Mouse (Mus musculus) forebrain, postnatal 0 days (tissue): ENCODE data around the gene Psmb8. TPM values are rescaled to one million over a fixed set of nuclear protein-coding genes. Genes with fewer than 3 reads are reported as not detected.
A peak's percentile ranks its signal among the peaks of the same experiment; 100 is the strongest.

ENCODE experiments used
- ATAC-seq: fragments of 200-750 bp; cut with Nextera tagmentation; 2 replicates; pipeline ENCODE4 v1.8.0; 2017; ENCODE audit warnings: mild to moderate bottlenecking, moderate library complexity
- DNase-seq: peaks from one replicate; pipeline ENCODE4 v3.0.0-alpha.2; 2015
- H3K27ac ChIP-seq: fragments of 300-500 bp; sonication (generic); 2 replicates; pipeline ENCODE4 v1.5.1; 2014; ENCODE audit warnings: low read depth, mild to moderate bottlenecking, antibody characterized with exemption, low read length, moderate library complexity, mixed read lengths
- H3K27me3 ChIP-seq: fragments of 300-500 bp; sonication (generic); 2 replicates; pipeline ENCODE4 v1.6.1; 2014; ENCODE audit warnings: mild to moderate bottlenecking, low read length, mixed read lengths; ENCODE audit not compliant: insufficient read depth
- H3K36me3 ChIP-seq: fragments of 300-500 bp; sonication (generic); 2 replicates; pipeline ENCODE4 v1.6.1; 2014; ENCODE audit warnings: mild to moderate bottlenecking, moderate library complexity; ENCODE audit not compliant: insufficient read depth
- H3K4me1 ChIP-seq: fragments of 300-500 bp; sonication (generic); 2 replicates; pipeline ENCODE4 v1.6.1; 2014; ENCODE audit warnings: antibody characterized with exemption; ENCODE audit not compliant: insufficient read depth
- H3K4me2 ChIP-seq: fragments of 300-500 bp; sonication (generic); 2 replicates; pipeline ENCODE4 v1.6.1; 2014; ENCODE audit warnings: low read depth, mild to moderate bottlenecking, moderate library complexity
- H3K4me3 ChIP-seq: fragments of 300-500 bp; sonication (generic); 2 replicates; pipeline ENCODE4 v1.5.1; 2014; ENCODE audit warnings: low read depth, low read length, mixed read lengths
- H3K9ac ChIP-seq: fragments of 300-500 bp; sonication (generic); 2 replicates; pipeline ENCODE4 v1.6.1; 2014; ENCODE audit warnings: mild to moderate bottlenecking
- H3K9me3 ChIP-seq: fragments of 300-500 bp; sonication (generic); 2 replicates; pipeline ENCODE4 v1.6.1; 2016; ENCODE audit warnings: low read length
- CTCF ChIP-seq: sonication (generic); IDR thresholded peaks from 2 replicates; pipeline ENCODE4 v1.5.1; 2016; ENCODE audit warnings: antibody characterized with exemption, control low read depth, low read depth
- WGBS: fragments of 180-500 bp; shearing (Covaris S2); extraction: QIAGEN DNeasy Blood & Tissue Kit; methylation state at CpG from one replicate; pipeline ENCODE4 v1.1.7; 2014; 5-methylcytosine and 5-hydroxymethylcytosine counted together
- polyA plus RNA-seq: library from polyadenylated mRNA; unstranded; fragments of >200 nt; fragmentation: Nextera tagmentation; extraction: Ambion mirVana; gene quantifications from 2 replicates; pipeline ENCODE4 v1.2.1, GENCODE M21; 2015
- total RNA-seq: library from RNA; depleted of rRNA; stranded (reverse); fragments of >200 nt; gene quantifications from 2 replicates; pipeline ENCODE4 v1.2.3, GENCODE M21; 2014

The Psmb8 gene
- total and polyA plus RNA-seq, 2 experiments from 2014 or later: 2.9 to 4.8 TPM

DNA sequence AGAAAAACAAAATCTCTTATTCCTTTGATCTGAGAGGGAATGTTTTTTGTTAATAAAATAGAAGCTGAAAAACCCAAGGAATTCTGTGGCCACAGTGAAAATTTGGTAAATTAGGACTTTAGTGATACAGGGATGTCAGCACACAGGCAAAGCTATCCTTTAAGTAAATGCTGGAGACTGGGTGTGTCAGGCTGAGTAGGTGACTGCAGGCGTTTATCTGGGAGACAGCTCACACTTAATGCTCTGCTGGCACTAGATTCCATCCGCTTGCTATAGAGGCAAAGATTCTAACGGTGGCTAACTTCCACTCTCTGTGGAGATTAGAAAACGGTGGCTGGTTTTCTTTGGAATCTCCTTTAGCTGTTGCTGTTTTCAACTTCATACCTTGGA lies 27.0 kb upstream of the Psmb8 start:
- ATAC-seq (no peak), DNase-seq (no peak)
- no peaks in the 10 kb centered on the region for H3K9me3 ChIP-seq
- H3K27me3 ChIP-seq: no peaks in the 10 kb centered on the region
- no peak for TF ChIP-seq CTCF
- H3K4me1 ChIP-seq: no peaks in the 10 kb centered on the region
- no peaks in the 10 kb centered on the region for H3K36me3 ChIP-seq
- no peak overlapping the region for H3K4me3 ChIP-seq
- 26% methylated on average over 4 of the region's 4 CpGs for WGBS
- H3K27ac ChIP-seq: no peak overlapping the region
- H3K9ac ChIP-seq: no peak overlapping the region
- H3K4me2 ChIP-seq: no peak overlapping the region

GRCm38 (mm10) chr17:34170877-34171498 lies 26.5 kb upstream of the Psmb8 start:
- H3K4me2 ChIP-seq: no peak overlapping the region
- no peaks in the 10 kb centered on the region for H3K4me1 ChIP-seq
- DNase-seq: peak; percentile 88
- WGBS: 40% methylated on average over 13 of the region's 13 CpGs
- no peaks in the 10 kb centered on the region for H3K27me3 ChIP-seq
- no peak overlapping the region for H3K4me3 ChIP-seq
- ATAC-seq: peak; percentile 53; the same call in 1 of the 2 replicates
- H3K9ac ChIP-seq: no peak overlapping the region
- H3K27ac ChIP-seq: no peak overlapping the region
- peak; percentile 95 for TF ChIP-seq CTCF
- H3K36me3 ChIP-seq: no peaks in the 10 kb centered on the region
- no peaks in the 10 kb centered on the region for H3K9me3 ChIP-seq

- Histone ChIP-seq H3K4me3 (no peak overlapping the region), H3K27me3 (no peaks in the 10 kb centered on the region), H3K9me3 (no peaks in the 10 kb centered on the region), H3K4me1 (no peaks in the 10 kb centered on the region), H3K4me2 (no peak overlapping the region), H3K36me3 (no peaks in the 10 kb centered on the region), H3K27ac (no peak overlapping the region), H3K9ac (no peak overlapping the region)
- ATAC-seq (no peak), DNase-seq (no peak)
- 94% methylated on average over 5 of the region's 5 CpGs for WGBS
- TF ChIP-seq CTCF: no peak
These were observed 25.0 kb upstream of the Psmb8 start for GRCm38 (mm10) chr17:34172528-34172927.

- ATAC-seq: no peak
- WGBS: 79% methylated on average over 1 of the region's 1 CpGs
These were observed 23.4 kb upstream of the Psmb8 start for GRCm38 (mm10) chr17:34174075-34174474.

GRCm38 (mm10) chr17:34177179-34177578 lies 20.3 kb upstream of the Psmb8 start:
- Histone ChIP-seq H3K27ac (no peak overlapping the region), H3K9ac (no peak overlapping the region), H3K4me3 (no peak overlapping the region), H3K4me2 (no peak overlapping the region), H3K9me3 (no peaks in the 10 kb centered on the region), H3K36me3 (no peaks in the 10 kb centered on the region), H3K27me3 (no peaks in the 10 kb centered on the region), H3K4me1 (no peaks in the 10 kb centered on the region)
- TF ChIP-seq CTCF: peak; percentile 44
- DNase-seq (no peak), ATAC-seq (no peak)
- 72% methylated on average over 4 of the region's 4 CpGs for WGBS

More at GRCm38 (mm10) chr17:34174075-34174474, 23.4 kb upstream of the Psmb8 start:
- H3K9ac ChIP-seq: no peak overlapping the region
- H3K27ac ChIP-seq: no peak overlapping the region
- no peak overlapping the region for H3K4me2 ChIP-seq
- no peak for DNase-seq
- no peaks in the 10 kb centered on the region for H3K9me3 ChIP-seq
- H3K4me1 ChIP-seq: no peaks in the 10 kb centered on the region
- no peak overlapping the region for H3K4me3 ChIP-seq
- H3K36me3 ChIP-seq: no peaks in the 10 kb centered on the region
- TF ChIP-seq CTCF: no peak
- no peaks in the 10 kb centered on the region for H3K27me3 ChIP-seq

DNA sequence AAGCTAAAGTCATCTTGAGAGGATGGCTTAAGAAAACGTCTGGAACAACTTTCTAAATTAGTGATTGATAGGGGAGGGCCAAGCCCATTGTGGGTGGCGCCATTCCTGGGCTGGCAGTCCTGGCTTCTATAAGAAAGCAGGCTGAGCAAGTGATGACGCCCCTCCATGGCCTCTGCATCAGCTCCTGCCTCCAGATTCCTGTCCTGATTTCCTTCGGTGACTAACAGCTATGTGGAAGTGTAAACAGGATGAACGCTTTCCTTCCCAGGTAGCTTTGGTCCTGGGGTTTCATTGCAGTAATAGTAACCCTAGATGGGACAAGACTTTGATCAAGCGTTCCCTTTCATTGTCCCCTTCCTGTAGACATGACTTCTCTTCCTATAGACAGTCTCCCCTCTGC lies 18.5 kb upstream of the Psmb8 start:
- WGBS: 69% methylated on average over 6 of the region's 6 CpGs
- H3K36me3 ChIP-seq: no peaks in the 10 kb centered on the region
- no peak for TF ChIP-seq CTCF
- H3K4me3 ChIP-seq: no peak overlapping the region
- H3K9me3 ChIP-seq: no peaks in the 10 kb centered on the region
- no peaks in the 10 kb centered on the region for H3K4me1 ChIP-seq
- no peaks in the 10 kb centered on the region for H3K27me3 ChIP-seq
- no peak overlapping the region for H3K9ac ChIP-seq
- H3K27ac ChIP-seq: no peak overlapping the region
- DNase-seq: no peak
- no peak overlapping the region for H3K4me2 ChIP-seq
- ATAC-seq: no peak

- no peaks in the 10 kb centered on the region for H3K36me3 ChIP-seq
- no peak for ATAC-seq
- H3K4me3 ChIP-seq: no peak overlapping the region
- H3K4me1 ChIP-seq: no peaks in the 10 kb centered on the region
- no peak overlapping the region for H3K9ac ChIP-seq
- H3K4me2 ChIP-seq: no peak overlapping the region
- no peaks in the 10 kb centered on the region for H3K9me3 ChIP-seq
- no peak for DNase-seq
- no peak overlapping the region for H3K27ac ChIP-seq
- 77% methylated on average over 13 of the region's 13 CpGs for WGBS
- no peak for TF ChIP-seq CTCF
- H3K27me3 ChIP-seq: no peaks in the 10 kb centered on the region
These were observed 17.3 kb upstream of the Psmb8 start for GRCm38 (mm10) chr17:34179913-34180859.
